Mouse (Mus musculus) retina, adult 2 months (tissue): ENCODE data around the gene Rassf8.

Experiments
- DNase-seq: peaks from one replicate; pipeline ENCODE4 v3.0.0-alpha.2; 2012; ENCODE audit warnings: low read depth, low spot score

Gene Rassf8

GRCm38 (mm10) chr6:145747671-145748640 lies 1.4 kb downstream of the Rassf8 start:
- DNase-seq: no peak

GRCm38 (mm10) chr6:145750394-145750793 lies 3.8 kb downstream of the Rassf8 start:
- no peak for DNase-seq

GRCm38 (mm10) chr6:145753296-145753695 lies 6.7 kb downstream of the Rassf8 start:
- DNase-seq: no peak

GRCm38 (mm10) chr6:145754416-145754815 lies 7.9 kb downstream of the Rassf8 start:
- DNase-seq: no peak

GRCm38 (mm10) chr6:145755942-145756639 lies 9.5 kb downstream of the Rassf8 start:
- no peak for DNase-seq

GRCm38 (mm10) chr6:145756640-145757005 lies 10.1 kb downstream of the Rassf8 start:
- DNase-seq: no peak

GRCm38 (mm10) chr6:145757346-145757745 lies 10.8 kb downstream of the Rassf8 start:
- DNase-seq: no peak

GRCm38 (mm10) chr6:145758685-145759084 lies 12.1 kb downstream of the Rassf8 start:
- no peak for DNase-seq

GRCm38 (mm10) chr6:145759432-145759831 lies 12.9 kb downstream of the Rassf8 start:
- DNase-seq: no peak

- DNase-seq: no peak
Observed at GRCm38 (mm10) chr6:145760246-145761016, 13.9 kb downstream of the Rassf8 start.

- no peak for DNase-seq
Observed at GRCm38 (mm10) chr6:145761151-145761935, 14.8 kb downstream of the Rassf8 start.

- DNase-seq: no peak
Observed at GRCm38 (mm10) chr6:145762016-145762415, 15.5 kb downstream of the Rassf8 start.

- no peak for DNase-seq
Observed at GRCm38 (mm10) chr6:145763051-145763450, 16.5 kb downstream of the Rassf8 start.

- DNase-seq: no peak
Observed at GRCm38 (mm10) chr6:145765011-145765410, 18.5 kb downstream of the Rassf8 start.

GRCm38 (mm10) chr6:145766971-145767370 lies 20.4 kb downstream of the Rassf8 start:
- DNase-seq: no peak

GRCm38 (mm10) chr6:145767637-145768036 lies 21.1 kb downstream of the Rassf8 start:
- no peak for DNase-seq

- DNase-seq: no peak
Observed at GRCm38 (mm10) chr6:145768671-145769292, 22.2 kb downstream of the Rassf8 start.

- no peak for DNase-seq
Observed at GRCm38 (mm10) chr6:145769855-145770254, 23.3 kb downstream of the Rassf8 start.

- no peak for DNase-seq
Observed at GRCm38 (mm10) chr6:145770272-145771000, 23.9 kb downstream of the Rassf8 start.

GRCm38 (mm10) chr6:145774436-145774835 lies 27.9 kb downstream of the Rassf8 start:
- DNase-seq: no peak
